Mouse (Mus musculus) intestine, postnatal 0 days (tissue): ENCODE results near the gene Jup. TPM values are rescaled to one million over a fixed set of nuclear protein-coding genes. Genes with fewer than 3 reads are reported as not detected.
"Not testable (repeated sequence)": the region's sequence is repeated elsewhere in the genome, so short reads cannot be mapped to it uniquely, and the experiment has no call there.

Source experiments
- ATAC-seq: fragments of 200-750 bp; cut with Nextera tagmentation; 2 replicates; pipeline ENCODE4 v1.8.0; 2017; ENCODE audit warnings: mild to moderate bottlenecking, moderate TSS enrichment, moderate library complexity
- H3K27ac ChIP-seq: fragments of 300-500 bp; sonication (generic); 2 replicates; pipeline ENCODE4 v1.5.1; 2014; ENCODE audit warnings: mild to moderate bottlenecking, low read depth, low read length, moderate library complexity
- H3K27me3 ChIP-seq: fragments of 300-500 bp; sonication (generic); replicated peaks from 2 replicates; pipeline ENCODE4 v1.6.1; 2014; ENCODE audit warnings: low read length, mixed read lengths; ENCODE audit not compliant: control insufficient read depth, insufficient read depth
- H3K36me3 ChIP-seq: fragments of 300-500 bp; sonication (generic); 2 replicates; pipeline ENCODE4 v1.6.1; 2014; ENCODE audit warnings: mild to moderate bottlenecking, moderate library complexity; ENCODE audit not compliant: control insufficient read depth, insufficient read depth
- H3K4me1 ChIP-seq: fragments of 300-500 bp; sonication (generic); replicated peaks from 2 replicates; pipeline ENCODE4 v1.6.1; 2014; ENCODE audit warnings: antibody characterized with exemption, low read length, mixed read lengths; ENCODE audit not compliant: control insufficient read depth, insufficient read depth
- H3K4me2 ChIP-seq: fragments of 300-500 bp; sonication (generic); replicated peaks from 2 replicates; pipeline ENCODE4 v1.6.1; 2014; ENCODE audit warnings: low read depth, mild to moderate bottlenecking, moderate library complexity
- H3K4me3 ChIP-seq: fragments of 300-500 bp; sonication (generic); 2 replicates; pipeline ENCODE4 v1.5.1; 2014; ENCODE audit warnings: low read depth, low read length
- H3K9ac ChIP-seq: fragments of 300-500 bp; sonication (generic); 2 replicates; pipeline ENCODE4 v1.6.1; 2014; ENCODE audit warnings: mild to moderate bottlenecking, low read depth, low read length
- H3K9me3 ChIP-seq: fragments of 300-500 bp; sonication (generic); 2 replicates; pipeline ENCODE4 v1.6.1; 2016; ENCODE audit warnings: mixed run types; ENCODE audit not compliant: control insufficient read depth
- CTCF ChIP-seq: sonication (generic); IDR thresholded peaks from 2 replicates; pipeline ENCODE4 v1.5.1; 2016; ENCODE audit warnings: low read depth, mild to moderate bottlenecking, control low read depth, antibody characterized with exemption, moderate library complexity
- WGBS: fragments of 180-500 bp; shearing (Covaris S2); extraction: QIAGEN DNeasy Blood & Tissue Kit; methylation state at CpG from one replicate; pipeline ENCODE4 v1.1.7; 2014; 5-methylcytosine and 5-hydroxymethylcytosine counted together
- polyA plus RNA-seq: library from polyadenylated mRNA; unstranded; fragments of >200 nt; fragmentation: Nextera tagmentation; extraction: Ambion mirVana; gene quantifications from 2 replicates; pipeline ENCODE4 v1.2.1, GENCODE M21; 2015

Jup gene
- polyA plus RNA-seq, 1 experiment from 2014 or later = 103 TPM

DNA sequence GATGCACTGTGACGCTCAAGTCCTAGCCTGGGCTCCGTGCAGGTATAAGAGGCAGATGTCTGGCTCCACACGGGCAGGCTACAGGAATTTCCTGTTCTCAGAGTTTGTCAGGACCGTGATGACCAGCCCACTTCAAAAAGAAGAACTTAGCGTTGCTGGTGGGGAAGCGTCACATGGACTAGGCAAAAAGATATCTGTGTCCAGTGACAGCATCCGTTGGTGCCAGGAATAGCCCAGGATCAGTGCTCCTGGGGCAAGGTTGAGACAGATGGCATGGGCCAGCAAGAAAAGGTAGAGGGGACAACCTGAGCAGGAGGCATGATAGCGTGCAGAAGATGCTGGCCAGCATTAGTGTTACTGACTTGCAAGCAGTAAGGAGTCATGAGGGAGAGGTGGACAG, 27.7 kb downstream of the Jup start:
- Histone ChIP-seq H3K9ac (no peak overlapping the region), H3K27me3 (no peaks in the 10 kb centered on the region), H3K4me3 (no peak overlapping the region), H3K9me3 (no peaks in the 10 kb centered on the region), H3K4me2 (no peak overlapping the region), H3K36me3 (peaks cover 50% of the 10 kb centered on the region), H3K4me1 (no peaks in the 10 kb centered on the region), H3K27ac (no peak overlapping the region)
- TF ChIP-seq CTCF = no peak
- 75% methylated on average over 8 of the region's 8 CpGs for WGBS
- ATAC-seq = no peak

DNA sequence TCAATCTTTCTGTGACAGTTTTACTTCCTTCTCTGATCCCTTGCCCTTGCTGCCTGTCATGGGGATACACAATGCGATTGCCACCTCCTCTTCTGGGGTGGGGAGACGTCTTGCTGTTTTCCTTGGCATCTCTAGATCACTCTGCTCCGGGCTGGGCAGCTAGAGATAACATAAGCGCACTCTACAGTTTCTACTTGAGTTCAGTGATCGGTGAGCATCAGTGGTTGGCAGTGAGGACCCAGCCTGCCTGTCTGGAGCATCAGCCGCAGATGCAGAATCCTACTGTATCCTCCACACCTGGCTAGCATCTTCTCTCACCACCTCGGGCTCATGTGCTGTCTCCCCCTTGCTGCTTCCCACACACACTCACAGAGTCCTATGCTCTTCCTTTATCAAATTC, 28.4 kb downstream of the Jup start:
- no peak overlapping the region for H3K9ac ChIP-seq
- H3K27ac ChIP-seq = no peak overlapping the region
- no peak for ATAC-seq
- TF ChIP-seq CTCF = no peak
- no peak overlapping the region for H3K4me3 ChIP-seq
- H3K4me1 ChIP-seq = no peaks in the 10 kb centered on the region
- peaks cover 45% of the 10 kb centered on the region for H3K36me3 ChIP-seq
- no peaks in the 10 kb centered on the region for H3K9me3 ChIP-seq
- no peak overlapping the region for H3K4me2 ChIP-seq
- no peaks in the 10 kb centered on the region for H3K27me3 ChIP-seq
- 63% methylated on average over 7 of the region's 7 CpGs for WGBS

DNA sequence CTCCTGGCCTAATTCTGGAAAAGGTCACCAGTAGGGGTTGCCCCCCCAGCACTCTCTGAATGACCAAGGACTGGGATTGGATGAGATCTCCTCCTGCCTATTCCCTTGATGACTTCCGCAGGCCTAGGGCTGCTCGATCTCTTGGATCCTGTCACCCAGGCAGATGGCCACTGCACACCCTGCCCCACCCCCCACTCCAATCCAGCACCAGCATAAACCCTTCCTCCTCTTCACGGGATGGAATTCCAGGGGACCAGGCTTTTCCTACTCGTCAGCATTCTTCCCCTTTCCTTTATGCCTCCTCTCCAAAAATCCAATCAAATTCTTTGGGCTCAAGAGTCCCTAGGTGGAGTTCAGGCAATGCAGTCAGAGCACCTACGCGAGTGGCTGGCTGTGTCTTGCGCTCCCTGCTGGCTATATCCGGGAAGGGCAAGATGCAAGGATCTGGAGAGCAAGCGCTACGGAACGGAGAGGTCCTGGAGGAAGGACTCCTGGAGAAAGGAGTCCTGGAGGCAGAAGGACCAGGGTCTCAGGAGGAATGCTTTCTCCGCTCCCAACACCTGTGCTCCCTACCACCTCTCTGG, 34.5 kb downstream of the Jup start:
- Histone ChIP-seq H3K4me3 (no peak overlapping the region), H3K36me3 (no peaks in the 10 kb centered on the region), H3K9me3 (no peaks in the 10 kb centered on the region), H3K9ac (no peak overlapping the region), H3K27me3 (peaks cover 11% of the 10 kb centered on the region; the same call in 1 of the 2 replicates), H3K4me1 (no peaks in the 10 kb centered on the region), H3K27ac (no peak overlapping the region), H3K4me2 (no peak overlapping the region)
- ATAC-seq = no peak
- peak; percentile 89 for TF ChIP-seq CTCF
- 17% methylated on average over 12 of the region's 12 CpGs for WGBS

DNA sequence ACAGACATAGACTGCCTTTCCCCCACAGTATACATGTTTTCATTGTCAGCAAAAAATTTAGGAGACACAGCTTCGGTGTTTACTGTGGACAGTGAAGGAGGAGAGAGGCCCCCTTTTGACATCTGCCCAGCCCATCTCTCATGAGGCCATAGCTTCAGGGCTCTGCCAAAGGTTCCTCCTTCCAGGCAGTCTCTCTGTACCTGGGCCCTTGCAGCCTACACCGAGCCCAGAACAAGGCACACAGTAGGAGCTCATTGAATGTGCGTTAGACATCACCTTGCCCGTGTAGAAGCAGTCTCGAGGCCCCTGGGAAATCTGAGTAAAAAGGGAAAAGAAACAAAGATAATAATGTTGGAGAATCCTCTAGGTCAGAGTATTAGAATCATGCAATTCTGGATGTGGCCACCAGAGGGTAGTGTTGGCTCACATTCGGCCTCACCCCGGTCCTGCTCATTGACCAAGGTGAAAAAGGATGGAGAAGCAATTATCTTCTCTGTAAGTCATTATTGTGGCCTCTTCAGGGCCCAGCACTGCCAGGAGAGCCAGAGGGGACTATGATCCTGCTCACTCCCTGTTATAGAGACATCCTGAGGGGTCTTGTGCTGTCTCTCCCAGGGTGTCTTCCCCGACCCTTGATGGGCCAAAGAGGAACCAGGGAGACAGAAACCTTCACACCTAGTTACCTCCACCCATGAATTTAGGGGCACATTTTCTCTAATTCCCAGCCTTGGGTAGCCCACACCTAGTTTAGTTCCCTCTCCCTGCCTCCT, 35.2 kb downstream of the Jup start:
- Histone ChIP-seq H3K4me1 (no peaks in the 10 kb centered on the region), H3K27ac (no peak overlapping the region), H3K36me3 (no peaks in the 10 kb centered on the region), H3K9ac (no peak overlapping the region), H3K4me2 (no peak overlapping the region), H3K27me3 (peaks cover 11% of the 10 kb centered on the region; the same call in 1 of the 2 replicates), H3K9me3 (no peaks in the 10 kb centered on the region), H3K4me3 (no peak overlapping the region)
- peak; percentile 28; the same call in 1 of the 2 replicates for ATAC-seq
- peak; percentile 93 for TF ChIP-seq CTCF
- 12% methylated on average over 8 of the region's 8 CpGs for WGBS

DNA sequence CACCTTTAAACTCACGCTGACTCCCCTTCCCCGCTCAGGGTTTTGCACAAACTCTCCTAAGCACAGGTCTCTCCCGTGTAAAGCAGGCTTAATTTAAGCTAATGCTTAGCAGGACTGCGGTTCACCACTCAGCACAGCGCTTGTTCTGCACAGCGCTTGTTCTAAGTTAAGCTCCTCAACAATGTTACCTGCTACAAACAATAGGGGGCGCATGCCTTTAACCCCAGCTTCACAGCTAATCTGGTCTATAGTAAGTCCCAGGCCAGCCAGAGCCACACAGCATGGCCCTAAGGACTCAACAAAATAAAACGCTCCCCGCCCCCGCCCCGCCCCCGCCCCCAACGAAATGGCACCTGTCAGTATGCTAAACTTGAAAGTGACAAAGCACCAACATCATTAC, 36.5 kb downstream of the Jup start:
- not testable (repeated sequence) for H3K9me3 ChIP-seq, H3K4me1 ChIP-seq, H3K9ac ChIP-seq, ATAC-seq, H3K27ac ChIP-seq, H3K4me2 ChIP-seq, H3K36me3 ChIP-seq, H3K4me3 ChIP-seq
- H3K27me3 ChIP-seq = peaks cover 19% of the 10 kb centered on the region; the same call in 1 of the 2 replicates
- WGBS = no CpG with 5 or more reads among the region's 13 CpGs

DNA sequence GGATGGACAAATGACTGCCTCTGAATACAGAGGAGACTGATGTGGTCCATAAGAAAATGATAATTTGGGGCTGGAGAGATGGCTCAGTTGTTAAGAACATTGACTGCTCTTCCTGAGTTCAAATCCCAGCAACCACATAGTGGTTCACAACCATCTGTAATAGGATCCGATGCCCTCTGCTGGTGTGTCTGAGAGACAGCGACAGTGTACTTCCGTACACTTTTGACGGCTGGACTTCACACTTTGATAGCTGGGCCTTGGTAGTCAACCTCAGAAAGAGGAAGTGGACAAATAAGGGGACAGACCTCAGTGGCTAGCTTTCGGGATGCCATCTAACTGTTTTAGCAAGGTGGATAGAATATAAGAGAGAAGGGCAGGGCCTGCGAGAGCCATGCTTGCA, 37.4 kb downstream of the Jup start:
- WGBS = 80% methylated on average over 6 of the region's 6 CpGs
- H3K9ac ChIP-seq = no peak overlapping the region

More for the DNA sequence above, 37.4 kb downstream of the Jup start:
- no peaks in the 10 kb centered on the region for H3K36me3 ChIP-seq
- ATAC-seq = no peak
- no peaks in the 10 kb centered on the region for H3K4me1 ChIP-seq
- no peak overlapping the region for H3K4me3 ChIP-seq
- TF ChIP-seq CTCF = peak; percentile 23
- peaks cover 20% of the 10 kb centered on the region; the same call in 1 of the 2 replicates for H3K27me3 ChIP-seq
- H3K9me3 ChIP-seq = no peaks in the 10 kb centered on the region
- H3K4me2 ChIP-seq = no peak overlapping the region
- H3K27ac ChIP-seq = no peak overlapping the region
